Mouse (Mus musculus) G1E-ER4 (cell line): ENCODE results near the gene Gm20671. TPM values are rescaled to one million over a fixed set of nuclear protein-coding genes. Genes with fewer than 3 reads are reported as not detected.

ENCODE experiments used
- GATA1 ChIP-seq: IDR thresholded peaks from one replicate; pipeline ENCODE4 v1.8.0; 2012; ENCODE audit warnings: low read length, inconsistent platforms
- polyA plus RNA-seq: library from polyadenylated mRNA; stranded (reverse); fragments of >175 nt; gene quantifications from 2 replicates; pipeline ENCODE4 v1.2.3, GENCODE M21; 2012

Gm20671 gene
- polyA plus RNA-seq, 1 experiment: 0.25 TPM

GRCm38 (mm10) chr5:32745705-32746655, 80.9 kb downstream of the Gm20671 start:
- no peak for TF ChIP-seq GATA1

DNA sequence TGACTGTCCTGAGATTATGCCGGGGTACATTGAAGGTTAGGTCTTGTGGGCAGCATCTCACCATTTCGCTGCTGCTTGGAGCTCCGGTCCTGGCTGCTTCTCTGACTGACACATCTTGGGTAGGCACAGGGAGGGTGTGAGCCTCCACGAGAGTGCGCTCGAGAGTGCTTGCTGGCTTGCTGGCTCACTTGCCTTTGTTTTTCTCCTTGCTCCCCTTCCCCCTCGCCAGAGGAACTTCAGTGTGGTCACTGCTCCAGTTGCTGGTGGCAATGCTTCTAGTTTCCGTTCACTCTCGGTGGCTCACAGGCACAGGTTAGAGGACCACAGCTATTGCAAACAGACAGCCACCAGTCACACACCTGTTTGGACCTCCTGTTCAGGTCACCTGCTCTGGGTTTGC, 84.8 kb downstream of the Gm20671 start:
- no peak for TF ChIP-seq GATA1

GRCm38 (mm10) chr5:32740138-32740537, 86.8 kb downstream of the Gm20671 start:
- no peak for TF ChIP-seq GATA1

- no peak for TF ChIP-seq GATA1
Observed at GRCm38 (mm10) chr5:32735779-32736178, 91.1 kb downstream of the Gm20671 start.

DNA sequence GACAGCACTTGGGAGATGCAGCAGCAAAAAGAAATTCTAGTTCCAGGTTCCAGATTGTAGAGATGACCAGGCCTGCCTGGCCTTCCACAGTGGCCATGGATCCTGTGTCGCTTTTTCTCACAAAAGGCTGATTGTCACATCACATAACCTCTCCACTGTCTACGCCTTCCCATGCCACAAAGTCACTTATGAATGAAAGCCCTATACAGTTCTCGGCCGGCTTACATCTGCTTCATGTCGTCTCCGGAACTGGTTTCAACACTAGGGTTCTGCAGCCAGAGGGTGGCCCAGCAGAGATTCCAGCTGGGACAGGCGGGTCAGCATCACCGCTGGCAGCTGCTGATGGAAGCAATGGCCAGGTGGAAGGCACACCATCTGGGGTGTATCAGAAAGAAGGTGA, 98.1 kb downstream of the Gm20671 start:
- no peak for TF ChIP-seq GATA1

DNA sequence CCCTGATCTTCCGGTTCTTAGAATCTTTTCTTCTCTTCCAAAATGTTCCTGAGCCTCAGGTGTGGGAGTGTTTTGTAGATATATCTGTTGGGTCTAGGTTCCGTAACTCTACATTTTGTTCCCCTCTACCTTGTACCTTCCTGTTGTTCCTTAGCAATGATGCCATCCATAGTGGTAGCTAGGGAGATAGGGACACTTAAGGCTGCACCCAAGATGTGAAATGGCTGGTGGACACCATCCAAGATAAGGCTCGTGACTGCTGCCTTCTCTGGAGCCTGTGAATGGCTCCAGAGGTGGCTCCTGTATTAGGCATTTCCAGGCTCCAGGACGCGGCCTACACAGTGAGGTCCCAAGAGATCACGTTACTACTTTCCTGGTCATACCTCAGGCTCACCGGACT, 98.6 kb downstream of the Gm20671 start:
- TF ChIP-seq GATA1: no peak

DNA sequence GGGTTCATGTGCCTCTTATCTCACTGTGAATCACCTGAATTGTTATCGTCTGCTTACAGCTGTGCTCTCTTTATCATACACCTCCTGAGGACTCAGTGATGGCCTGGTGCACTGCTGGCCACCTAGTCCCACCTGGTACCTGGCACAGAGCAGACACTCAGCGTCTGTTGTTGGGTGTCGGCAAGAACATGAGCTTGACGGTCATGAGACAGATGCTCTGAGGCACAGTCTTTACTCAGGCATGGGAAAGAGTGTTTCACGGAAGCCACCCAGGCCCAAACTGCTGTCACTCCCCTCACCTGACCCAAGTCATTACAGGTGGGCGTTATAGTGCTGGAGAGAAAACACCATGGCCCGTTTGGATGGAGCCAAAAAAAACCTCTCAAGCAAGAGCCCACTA, 102.9 kb downstream of the Gm20671 start:
- no peak for TF ChIP-seq GATA1

GRCm38 (mm10) chr5:32722263-32722662, 104.6 kb downstream of the Gm20671 start:
- no peak for TF ChIP-seq GATA1

GRCm38 (mm10) chr5:32721316-32721715, 105.6 kb downstream of the Gm20671 start:
- no peak for TF ChIP-seq GATA1

- TF ChIP-seq GATA1: no peak
Observed at GRCm38 (mm10) chr5:32720416-32720815, 106.5 kb downstream of the Gm20671 start.

- TF ChIP-seq GATA1: no peak
Observed at GRCm38 (mm10) chr5:32718916-32719315, 108.0 kb downstream of the Gm20671 start.

GRCm38 (mm10) chr5:32717726-32718125, 109.2 kb downstream of the Gm20671 start:
- no peak for TF ChIP-seq GATA1

GRCm38 (mm10) chr5:32713703-32714467, 113.0 kb downstream of the Gm20671 start:
- TF ChIP-seq GATA1: no peak

GRCm38 (mm10) chr5:32713042-32713702, 113.7 kb downstream of the Gm20671 start:
- TF ChIP-seq GATA1: no peak

DNA sequence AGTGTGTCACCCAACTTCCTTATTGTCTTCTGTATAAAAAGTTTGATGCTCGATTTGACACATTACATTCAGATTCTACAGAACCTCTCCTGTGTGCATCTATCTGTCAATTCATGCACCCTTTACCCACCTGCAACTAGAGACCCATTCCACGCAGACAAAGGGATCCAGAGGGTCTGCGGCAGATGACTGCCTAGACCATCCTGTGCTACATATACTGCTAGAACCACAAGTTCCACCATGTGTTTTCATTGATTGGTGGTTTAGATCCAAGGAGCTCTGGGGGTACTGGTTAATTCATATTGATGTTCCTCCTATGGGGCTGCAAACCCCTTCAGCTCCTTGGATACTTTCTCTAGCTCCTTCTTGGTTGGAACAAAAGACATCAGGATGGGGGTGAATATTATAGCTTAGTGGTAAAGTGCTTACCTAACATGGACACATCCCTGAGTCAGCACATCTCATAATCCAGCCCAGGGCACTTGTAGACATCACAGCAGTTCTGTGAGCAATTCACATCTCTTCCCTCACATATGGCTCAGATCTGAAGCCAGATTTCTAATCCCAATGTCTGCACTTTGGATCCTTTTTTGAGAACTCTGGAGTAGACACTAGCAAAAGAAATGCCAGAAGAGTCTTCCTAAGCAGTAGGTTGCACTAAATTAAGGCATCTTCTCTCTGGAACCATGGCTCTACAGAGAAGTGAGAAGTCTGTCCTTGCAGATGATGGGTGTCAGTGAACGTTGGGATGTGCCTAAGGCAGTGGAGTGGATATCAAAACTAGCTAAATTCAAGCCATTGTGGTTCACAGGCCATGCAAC, 114.5 kb downstream of the Gm20671 start:
- no peak for TF ChIP-seq GATA1
